Mouse (Mus musculus) midbrain, embryonic 11.5 days (tissue): ENCODE results near the gene Vmn1r4. TPM values are rescaled to one million over a fixed set of nuclear protein-coding genes. Genes with fewer than 3 reads are reported as not detected.

ENCODE experiments used
- ATAC-seq: fragments of 200-750 bp; cut with Nextera tagmentation; 2 replicates; pipeline ENCODE4 v1.8.0; 2017; ENCODE audit warnings: moderate TSS enrichment, moderate library complexity; ENCODE audit not compliant: low FRiP score
- DNase-seq: peaks from one replicate; pipeline ENCODE4 v3.0.0; 2015; ENCODE audit warnings: low spot score; ENCODE audit errors: missing footprints
- H3K27ac ChIP-seq: fragments of 300-500 bp; sonication (generic); 2 replicates; pipeline ENCODE4 v1.5.1; 2014; ENCODE audit warnings: low read depth, low read length
- H3K27me3 ChIP-seq: fragments of 300-500 bp; sonication (generic); 2 replicates; pipeline ENCODE4 v1.6.1; 2014; ENCODE audit warnings: mild to moderate bottlenecking, low read length, moderate library complexity, mixed read lengths; ENCODE audit not compliant: control insufficient read depth, insufficient read depth
- H3K36me3 ChIP-seq: fragments of 300-500 bp; sonication (generic); 2 replicates; pipeline ENCODE4 v1.6.1; 2014; ENCODE audit warnings: mild to moderate bottlenecking, low read length, moderate library complexity, mixed read lengths; ENCODE audit not compliant: control insufficient read depth, insufficient read depth
- H3K4me1 ChIP-seq: fragments of 300-500 bp; sonication (generic); 2 replicates; pipeline ENCODE4 v1.6.1; 2014; ENCODE audit warnings: low read length; ENCODE audit not compliant: control insufficient read depth, insufficient read depth
- H3K4me2 ChIP-seq: fragments of 300-500 bp; sonication (generic); 2 replicates; pipeline ENCODE4 v1.6.1; 2014; ENCODE audit warnings: mild to moderate bottlenecking, moderate library complexity
- H3K4me3 ChIP-seq: fragments of 300-500 bp; sonication (generic); 2 replicates; pipeline ENCODE4 v1.5.1; 2014; ENCODE audit warnings: low read depth, low read length
- H3K9ac ChIP-seq: fragments of 300-500 bp; sonication (generic); 2 replicates; pipeline ENCODE4 v1.6.1; 2014; ENCODE audit warnings: low read length
- H3K9me3 ChIP-seq: fragments of 300-500 bp; sonication (generic); 2 replicates; pipeline ENCODE4 v1.6.1; 2016; ENCODE audit warnings: low read length; ENCODE audit not compliant: control insufficient read depth
- WGBS: fragments of 180-500 bp; shearing (Covaris S2); extraction: QIAGEN DNeasy Blood & Tissue Kit; methylation state at CpG from one replicate; pipeline ENCODE4 v1.1.7; 2014; 5-methylcytosine and 5-hydroxymethylcytosine counted together
- polyA plus RNA-seq: library from polyadenylated mRNA; unstranded; fragments of >200 nt; fragmentation: Nextera tagmentation; extraction: Ambion mirVana; gene quantifications from 2 replicates; pipeline ENCODE4 v1.2.1, GENCODE M21; 2014

The Vmn1r4 gene
- 0.51 and 0.61 TPM in 2 replicates for polyA plus RNA-seq

DNA sequence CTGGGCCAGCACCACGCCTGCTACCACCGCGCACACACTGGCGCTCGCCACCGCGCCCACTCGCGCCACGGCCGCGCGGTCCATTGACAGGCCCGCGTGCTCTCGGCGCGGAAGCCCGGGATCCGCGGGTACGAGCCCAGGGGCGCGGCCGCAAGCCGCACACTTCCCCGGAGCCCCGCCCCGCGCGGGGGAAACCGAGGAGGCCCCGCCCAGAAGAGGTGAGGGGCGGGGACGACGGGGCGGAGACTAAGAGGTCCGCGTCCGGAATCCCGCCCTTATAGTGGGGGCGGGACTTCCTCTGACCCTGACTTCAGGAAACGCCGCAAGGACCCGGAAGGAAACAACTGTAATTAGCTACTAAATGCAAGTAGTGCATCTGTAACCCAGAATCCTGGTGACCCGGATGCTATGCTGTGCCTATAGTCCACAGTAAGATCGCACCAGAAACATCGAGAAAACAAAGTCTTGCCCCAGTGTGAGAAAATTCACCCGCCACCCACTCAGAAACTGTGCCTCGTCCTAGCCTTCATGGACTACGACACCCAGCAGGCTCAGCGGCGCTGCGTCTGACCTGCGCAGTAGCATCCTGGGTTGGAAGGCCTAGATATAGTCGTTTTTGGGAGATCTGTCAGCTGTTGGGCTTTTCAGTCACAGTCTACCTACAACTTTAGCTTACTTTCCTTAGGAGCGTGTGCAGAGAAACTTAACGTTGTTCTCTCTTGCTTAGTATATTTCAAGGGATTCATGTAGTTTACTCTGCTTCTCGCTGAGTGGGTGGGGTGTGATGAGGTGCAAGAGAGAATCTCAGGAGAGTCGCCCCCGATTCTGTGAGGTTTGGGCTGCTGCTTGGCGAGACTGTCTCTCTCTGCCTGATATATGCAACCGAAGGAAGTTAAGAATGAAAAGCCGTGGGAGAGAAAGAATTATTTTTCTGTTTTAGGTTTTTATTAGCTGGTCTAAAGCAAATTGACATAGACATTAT, at the start of gene Vmn1r4, which contains the start of gene Nt5c3:
TSS of gene Vmn1r4 (plus strand) at position 290 of the 982 bp plus-strand sequence.
TSS of gene Nt5c3 (minus strand) at position 207 of the 982 bp plus-strand sequence.
- Histone ChIP-seq H3K4me3 (peak within 1 kb of the TSS; percentile 74), H3K36me3 (no peaks in the 10 kb centered on the region), H3K27me3 (no peaks in the 10 kb centered on the region), H3K27ac (peak within 1 kb of the TSS; percentile 2; the same call in 1 of the 2 replicates), H3K4me1 (no peaks in the 10 kb centered on the region), H3K9me3 (no peaks in the 10 kb centered on the region; the same call in 1 of the 2 replicates), H3K4me2 (peak within 1 kb of the TSS; percentile 63), H3K9ac (peak within 1 kb of the TSS; percentile 77)
- 5% methylated on average over 63 of the region's 64 CpGs for WGBS
- peak; percentile 100 for DNase-seq
- peak; percentile 98 for ATAC-seq

DNA sequence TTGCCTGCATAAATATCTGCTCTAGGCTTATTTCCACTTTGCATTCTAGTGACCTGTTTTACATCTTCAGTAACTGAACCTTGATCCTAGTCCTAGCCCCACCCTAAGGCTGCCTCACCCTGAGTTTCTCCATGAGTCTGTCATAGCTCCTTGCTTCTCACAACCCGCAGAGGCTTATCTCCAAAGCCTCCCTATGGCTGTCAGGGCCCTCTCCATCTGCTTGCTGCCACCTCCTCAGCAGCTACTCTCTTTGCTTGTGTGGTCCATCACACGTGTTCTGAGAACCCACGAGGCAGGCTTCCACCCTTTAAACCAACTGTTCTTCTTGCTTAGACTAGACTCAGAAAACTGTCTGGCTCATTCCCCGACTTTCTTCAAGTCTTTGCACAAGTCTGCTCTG, 46.9 kb upstream of the Vmn1r4 start:
- Histone ChIP-seq H3K27me3 (no peaks in the 10 kb centered on the region), H3K9me3 (no peaks in the 10 kb centered on the region), H3K9ac (no peak overlapping the region), H3K36me3 (no peaks in the 10 kb centered on the region; the same call in 1 of the 2 replicates), H3K4me1 (no peaks in the 10 kb centered on the region), H3K4me3 (no peak overlapping the region), H3K4me2 (no peak overlapping the region), H3K27ac (no peak overlapping the region)
- WGBS: 96% methylated on average over 4 of the region's 4 CpGs
- ATAC-seq: no peak
- DNase-seq: no peak

DNA sequence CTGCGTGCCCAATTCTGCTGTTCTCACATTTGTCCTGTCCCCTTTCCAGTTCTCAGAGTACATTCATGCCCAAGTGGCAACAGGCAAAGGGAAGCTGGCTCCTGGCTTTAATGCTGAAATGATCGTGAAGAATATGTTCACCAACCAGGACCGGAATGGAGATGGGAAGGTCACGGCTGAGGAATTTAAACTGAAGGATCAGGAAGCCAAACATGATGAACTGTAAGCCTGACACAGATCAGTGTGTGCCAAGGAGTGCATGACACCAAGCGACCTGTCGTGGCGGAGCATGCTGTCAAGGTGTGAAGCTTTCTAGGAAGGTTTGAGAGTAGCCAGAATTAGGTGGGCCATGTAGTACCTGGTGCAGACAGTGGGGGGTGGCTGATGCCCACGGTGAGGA, 45.8 kb upstream of the Vmn1r4 start:
- DNase-seq (no peak), ATAC-seq (no peak)
- Histone ChIP-seq H3K27ac (no peak overlapping the region), H3K36me3 (no peaks in the 10 kb centered on the region; the same call in 1 of the 2 replicates), H3K4me3 (no peak overlapping the region), H3K4me1 (no peaks in the 10 kb centered on the region), H3K9ac (no peak overlapping the region), H3K9me3 (no peaks in the 10 kb centered on the region), H3K4me2 (no peak overlapping the region), H3K27me3 (no peaks in the 10 kb centered on the region)
- 92% methylated on average over 8 of the region's 8 CpGs for WGBS

DNA sequence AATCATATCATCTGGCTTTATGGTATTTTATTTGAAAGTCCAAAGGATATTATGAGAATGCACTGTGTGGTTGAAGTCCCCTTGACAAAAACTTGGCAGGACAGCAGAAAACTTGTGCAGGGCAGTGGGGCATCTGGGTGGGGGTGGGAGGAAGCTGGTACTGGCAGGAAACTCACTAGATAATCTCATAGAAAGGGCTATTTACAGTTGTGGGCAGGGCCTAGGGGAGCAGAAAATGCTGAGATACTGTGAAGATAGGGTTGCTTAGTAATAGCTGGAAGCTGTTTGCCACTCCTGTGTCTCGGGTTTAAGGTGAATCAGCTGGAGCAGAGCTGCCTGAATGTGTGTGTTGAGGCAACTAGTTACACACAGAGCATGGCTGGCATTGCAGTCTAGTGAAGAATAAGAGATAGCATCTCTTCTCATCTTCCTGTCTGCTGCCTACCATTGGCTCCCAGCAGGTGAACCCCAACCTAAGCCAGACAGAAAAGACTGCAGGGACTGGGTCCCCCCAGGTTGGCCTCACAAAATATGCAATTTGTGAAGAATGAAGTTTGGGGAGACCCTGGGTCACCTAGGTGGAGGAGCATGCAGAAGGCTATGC, 44.4 kb upstream of the Vmn1r4 start:
- Histone ChIP-seq H3K36me3 (no peaks in the 10 kb centered on the region; the same call in 1 of the 2 replicates), H3K4me3 (no peak overlapping the region), H3K27me3 (no peaks in the 10 kb centered on the region), H3K9ac (no peak overlapping the region), H3K27ac (no peak overlapping the region), H3K4me2 (no peak overlapping the region), H3K4me1 (no peaks in the 10 kb centered on the region), H3K9me3 (no peaks in the 10 kb centered on the region)
- WGBS: 70% methylated on average over 1 of the region's 1 CpGs
- ATAC-seq (no peak), DNase-seq (no peak)

DNA sequence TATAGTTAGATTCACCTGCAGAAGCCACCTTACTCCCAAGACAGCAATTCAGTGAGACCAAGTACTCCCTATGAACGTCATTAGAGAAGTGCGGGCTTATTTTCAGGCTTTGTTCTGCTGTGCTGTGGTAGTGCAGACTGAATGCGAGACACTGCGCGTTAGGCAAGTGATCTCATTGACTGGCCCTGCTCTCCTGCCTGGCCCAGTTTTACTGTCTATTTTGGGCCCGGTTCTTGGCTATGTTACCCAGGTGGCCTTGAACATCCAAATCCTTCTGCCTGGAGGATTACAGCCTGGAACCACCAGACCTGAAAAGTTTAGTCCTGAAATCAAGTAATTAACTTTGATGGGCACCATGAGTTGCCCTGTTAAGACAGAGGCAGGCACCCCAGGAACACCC, 35.3 kb upstream of the Vmn1r4 start:
- Histone ChIP-seq H3K4me2 (no peak overlapping the region), H3K9ac (no peak overlapping the region), H3K9me3 (no peaks in the 10 kb centered on the region), H3K4me3 (no peak overlapping the region), H3K27ac (no peak overlapping the region), H3K4me1 (no peaks in the 10 kb centered on the region), H3K36me3 (peaks cover 2% of the 10 kb centered on the region; the same call in 1 of the 2 replicates), H3K27me3 (no peaks in the 10 kb centered on the region)
- ATAC-seq (no peak), DNase-seq (peak; percentile 21)
- WGBS: 94% methylated on average over 6 of the region's 6 CpGs

DNA sequence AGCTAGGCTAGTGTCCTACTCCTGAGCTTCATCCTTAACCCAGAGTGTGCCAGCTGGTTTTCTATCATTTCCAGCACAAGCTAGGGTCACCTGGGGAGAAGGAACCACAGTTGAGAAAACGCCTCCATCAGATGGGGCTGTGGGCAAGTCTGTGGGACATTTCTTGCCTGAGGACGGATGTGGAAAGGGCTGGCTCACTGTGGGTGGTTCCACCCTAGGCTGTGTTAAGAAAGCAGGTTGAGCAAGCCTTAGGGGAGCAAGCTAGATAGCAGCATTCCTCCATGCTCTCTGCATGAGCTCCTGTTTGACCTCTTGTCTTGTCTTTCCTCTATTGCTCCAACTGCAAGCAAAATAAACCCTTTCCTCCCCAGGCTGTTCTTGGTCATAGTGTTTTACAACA, 33.1 kb upstream of the Vmn1r4 start:
- H3K9ac ChIP-seq: no peak overlapping the region
- H3K9me3 ChIP-seq: no peaks in the 10 kb centered on the region
- no peak overlapping the region for H3K27ac ChIP-seq
- no peak overlapping the region for H3K4me3 ChIP-seq
- H3K27me3 ChIP-seq: no peaks in the 10 kb centered on the region
- no peaks in the 10 kb centered on the region; the same call in 1 of the 2 replicates for H3K36me3 ChIP-seq
- no peaks in the 10 kb centered on the region for H3K4me1 ChIP-seq
- 77% methylated on average over 2 of the region's 2 CpGs for WGBS
- ATAC-seq (no peak), DNase-seq (peak; percentile 69)
- H3K4me2 ChIP-seq: no peak overlapping the region

DNA sequence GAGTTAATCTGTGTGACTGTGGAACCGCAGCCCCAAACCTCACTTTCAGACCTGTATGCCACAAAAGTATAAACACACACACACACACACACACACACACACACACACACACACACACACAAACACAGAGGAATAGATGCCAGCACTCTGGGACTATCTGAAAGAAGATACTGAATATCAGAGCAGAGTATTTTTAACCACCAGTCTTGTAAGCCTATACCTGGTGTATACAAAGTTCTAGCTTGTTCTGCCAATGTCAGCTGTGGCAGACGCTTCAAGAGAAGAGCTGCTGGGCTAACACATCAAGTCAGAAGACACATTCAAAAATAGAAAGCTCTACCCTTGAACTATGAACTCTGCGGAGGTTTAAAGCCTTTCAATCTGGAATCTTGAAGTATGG, 24.2 kb upstream of the Vmn1r4 start:
- no peaks in the 10 kb centered on the region for H3K27me3 ChIP-seq
- 87% methylated on average over 3 of the region's 3 CpGs for WGBS
- peaks cover 5% of the 10 kb centered on the region for H3K4me1 ChIP-seq
- no peak overlapping the region for H3K27ac ChIP-seq
- H3K36me3 ChIP-seq: no peaks in the 10 kb centered on the region
- no peak overlapping the region for H3K4me2 ChIP-seq
- H3K4me3 ChIP-seq: no peak overlapping the region
- DNase-seq (peak; percentile 49), ATAC-seq (no peak)
- no peaks in the 10 kb centered on the region for H3K9me3 ChIP-seq
- H3K9ac ChIP-seq: no peak overlapping the region

DNA sequence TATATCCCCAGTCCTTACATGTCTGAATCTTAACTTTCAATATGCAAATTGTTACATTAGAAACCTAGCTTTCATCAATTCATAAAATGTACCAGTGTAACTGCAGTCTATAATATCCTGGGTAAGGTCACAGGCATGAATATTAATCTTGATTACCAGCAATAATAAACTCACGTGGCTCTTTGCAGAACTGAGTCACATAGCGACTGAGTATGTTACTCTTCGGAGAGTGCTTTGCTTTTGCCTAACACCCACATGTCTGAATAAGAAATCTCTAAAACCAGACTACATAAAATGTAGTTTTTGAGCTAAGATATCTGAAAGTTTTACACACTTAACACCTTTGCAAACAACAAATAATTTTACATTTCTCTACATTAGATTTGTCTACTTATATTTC, 22.5 kb upstream of the Vmn1r4 start:
- WGBS: 75% methylated on average over 3 of the region's 3 CpGs
- Histone ChIP-seq H3K36me3 (no peaks in the 10 kb centered on the region), H3K27ac (no peak overlapping the region), H3K4me3 (no peak overlapping the region), H3K9ac (no peak overlapping the region), H3K9me3 (no peaks in the 10 kb centered on the region), H3K4me1 (peaks cover 5% of the 10 kb centered on the region), H3K4me2 (no peak overlapping the region), H3K27me3 (no peaks in the 10 kb centered on the region)
- ATAC-seq: no peak
- DNase-seq: peak; percentile 61
